Mouse (Mus musculus) inflammation-experienced regulatory T-cells (primary cell): Measurements from ENCODE around the gene Cstad. TPM values are rescaled to one million over a fixed set of nuclear protein-coding genes. Genes with fewer than 3 reads are reported as not detected.

ENCODE experiments used
- polyA plus RNA-seq, 2 experiments: library from polyadenylated mRNA; unstranded; fragments of 100-300 nt; shearing (Covaris generic); gene quantifications; one replicate each; pipeline ENCODE4 v1.2.1; 2017

Gene Cstad
- 1 to 10 TPM; 2.3 to 3.5 TPM for polyA plus RNA-seq

DNA sequence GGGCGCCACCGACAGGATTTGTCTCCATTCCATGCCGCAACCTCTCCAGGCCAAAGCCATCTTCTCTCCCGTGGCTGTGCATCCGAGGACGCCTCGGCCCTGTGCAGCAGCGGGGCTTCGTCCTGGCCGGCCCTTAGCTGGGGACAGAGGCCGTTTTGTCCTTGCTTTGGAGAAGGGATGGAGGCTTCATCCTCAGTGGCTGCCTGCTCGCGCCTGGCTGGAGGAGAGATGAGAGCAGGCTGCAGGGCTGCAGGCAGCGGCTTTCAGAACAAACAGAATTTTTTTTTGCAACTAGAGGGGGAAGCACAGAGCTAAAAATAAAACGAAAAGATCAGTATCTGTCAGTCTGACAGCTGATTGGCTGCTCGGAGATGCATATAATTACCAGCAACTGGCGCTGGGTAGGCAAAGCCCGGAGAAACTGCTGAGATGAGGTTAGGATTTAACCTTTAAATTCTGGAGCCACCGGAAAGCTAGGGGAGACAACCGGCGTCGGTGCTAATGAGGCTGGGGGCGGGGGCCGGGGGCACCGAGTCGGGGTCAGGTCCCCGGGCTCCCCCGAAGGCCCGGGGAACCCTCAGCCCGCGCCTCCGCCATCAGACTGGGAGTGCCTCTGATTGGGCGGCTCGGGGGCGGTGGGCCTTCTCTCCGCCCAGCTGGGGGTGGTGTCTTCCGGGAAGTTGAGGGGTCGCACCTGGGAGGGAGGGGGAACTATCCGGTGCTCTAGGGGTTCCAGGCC is at the start of gene Cstad:
TSS of gene Cstad (plus strand) at position 400 of the 739 bp plus-strand sequence.

Other genes with a start within 250 kb of the Cstad start
- 100 to 1,000 TPM; 134 to 153 TPM for gene Sh3glb2, start 235.7 kb upstream of the Cstad start, polyA plus RNA-seq
- 10 to 100 TPM; 11.5 to 12.3 TPM for gene Miga2, start 230.8 kb upstream of the Cstad start, polyA plus RNA-seq
- 10 to 100 TPM; 28.2 to 49.9 TPM for gene Dolpp1, start 202.8 kb upstream of the Cstad start, polyA plus RNA-seq
- gene Crat, start 179.2 kb upstream of the Cstad start, polyA plus RNA-seq: 10 to 100 TPM in 1 of 2 experiments, 1 to 10 TPM in 1; 6.1 to 10.7 TPM
- 100 to 1,000 TPM in 1 of 2 experiments, 10 to 100 TPM in 1; 96.0 to 101 TPM for gene Ptpa, start 179.0 kb upstream of the Cstad start, polyA plus RNA-seq
- gene Ier5l, start 120.8 kb upstream of the Cstad start, polyA plus RNA-seq: 1 to 10 TPM in 1 of 2 experiments, under 1 TPM in 1; 0.61 to 6.9 TPM
- 1 to 10 TPM; 2.5 to 3.1 TPM for gene 1700001O22Rik, start 208.6 kb downstream of the Cstad start, polyA plus RNA-seq
- gene Ntmt1, start 212.8 kb downstream of the Cstad start, polyA plus RNA-seq: 10 to 100 TPM; 27.8 to 32.6 TPM
- 10 to 100 TPM; 50.9 to 65.4 TPM for gene Asb6, start 235.3 kb downstream of the Cstad start, polyA plus RNA-seq
- gene Prrx2, start 239.9 kb downstream of the Cstad start, polyA plus RNA-seq: not detected